Mouse (Mus musculus): ENCODE measurements around the gene Slc22a17. TPM values are rescaled to one million over a fixed set of nuclear protein-coding genes. Genes with fewer than 3 reads are reported as not detected.

Gene Slc22a17
- total RNA-seq, 1 experiment from 2014 or later: 30.7 TPM

DNA sequence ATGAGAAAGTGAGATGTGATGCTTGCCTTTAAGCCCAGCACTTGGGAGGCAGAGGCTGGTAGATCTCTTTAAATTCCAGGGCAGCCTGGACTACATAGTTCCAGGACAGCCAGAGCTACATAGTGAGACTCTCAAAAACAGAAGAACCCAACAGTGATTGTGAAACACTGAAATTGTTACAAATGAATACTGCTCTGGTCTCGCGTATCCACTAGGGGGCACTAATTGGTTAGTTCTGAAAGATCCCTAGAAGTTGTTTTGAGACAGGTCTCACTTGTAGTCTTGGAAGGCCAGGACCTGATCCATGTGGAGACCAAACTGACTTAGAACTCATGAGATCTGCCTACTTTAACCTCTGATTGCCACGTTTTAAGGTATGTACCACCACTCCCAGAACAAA is 12.5 kb downstream of the Slc22a17 start:
- DNase-seq: peak; percentile 74

DNA sequence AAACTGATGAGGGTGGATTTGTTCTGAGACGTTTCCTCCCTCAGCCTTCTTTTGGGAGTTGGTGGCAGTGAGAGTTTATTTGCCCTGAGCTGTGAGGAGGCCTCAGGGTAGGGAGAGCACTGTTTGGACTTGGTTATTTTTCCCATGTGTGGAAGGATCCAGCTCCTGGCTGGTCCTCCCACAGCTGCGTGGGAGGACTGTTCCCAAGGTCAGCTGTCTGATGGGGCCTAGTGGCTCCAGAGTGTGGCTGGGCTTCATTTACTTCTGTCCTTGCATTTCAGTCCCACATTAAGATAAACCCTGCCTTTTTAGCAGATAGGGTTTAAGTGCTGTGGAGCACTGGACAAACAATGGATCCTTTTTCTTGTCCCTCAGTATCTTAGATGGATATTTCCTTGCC is 15.5 kb downstream of the Slc22a17 start:
- DNase-seq: no peak

DNA sequence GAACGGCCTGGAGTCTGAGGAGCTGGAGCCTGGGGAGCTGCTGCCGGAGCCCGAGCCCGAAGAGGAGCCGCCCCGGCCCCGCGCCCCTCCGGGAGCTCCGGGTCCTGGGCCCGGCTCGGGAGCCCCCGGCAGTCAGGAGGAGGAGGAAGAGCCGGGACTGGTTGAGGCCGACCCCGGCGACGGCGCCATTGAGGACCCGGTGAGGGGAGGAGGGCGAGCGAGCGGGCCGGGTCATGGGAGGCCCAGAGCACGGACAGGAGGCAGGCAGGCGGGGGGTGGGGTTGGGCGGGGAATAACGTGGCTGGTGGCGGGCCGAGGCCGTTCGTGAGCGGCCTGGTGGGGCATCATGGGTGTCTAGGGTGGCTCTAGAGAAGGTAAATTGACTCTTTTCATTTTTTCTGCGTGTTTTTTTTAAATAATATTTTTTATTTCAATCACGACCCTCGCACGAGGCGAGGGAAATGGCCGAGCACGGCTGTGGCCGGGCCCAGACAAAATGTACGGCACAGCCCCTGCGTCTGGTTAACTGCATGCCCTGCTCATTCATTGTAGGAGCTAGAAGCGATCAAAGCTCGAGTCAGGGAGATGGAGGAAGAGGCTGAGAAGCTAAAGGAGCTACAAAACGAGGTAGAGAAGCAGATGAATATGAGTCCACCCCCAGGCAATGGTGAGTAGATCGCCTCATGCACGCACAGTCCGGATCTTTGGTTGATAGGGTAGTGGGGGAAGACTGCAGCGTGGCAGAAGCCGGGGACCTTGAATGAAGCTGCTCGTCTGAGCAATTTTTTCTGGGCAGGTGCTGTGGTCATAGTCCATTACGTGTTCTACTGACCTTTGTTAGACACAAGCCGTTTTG is 18.4 kb downstream of the Slc22a17 start:
- DNase-seq: peak; percentile 83

DNA sequence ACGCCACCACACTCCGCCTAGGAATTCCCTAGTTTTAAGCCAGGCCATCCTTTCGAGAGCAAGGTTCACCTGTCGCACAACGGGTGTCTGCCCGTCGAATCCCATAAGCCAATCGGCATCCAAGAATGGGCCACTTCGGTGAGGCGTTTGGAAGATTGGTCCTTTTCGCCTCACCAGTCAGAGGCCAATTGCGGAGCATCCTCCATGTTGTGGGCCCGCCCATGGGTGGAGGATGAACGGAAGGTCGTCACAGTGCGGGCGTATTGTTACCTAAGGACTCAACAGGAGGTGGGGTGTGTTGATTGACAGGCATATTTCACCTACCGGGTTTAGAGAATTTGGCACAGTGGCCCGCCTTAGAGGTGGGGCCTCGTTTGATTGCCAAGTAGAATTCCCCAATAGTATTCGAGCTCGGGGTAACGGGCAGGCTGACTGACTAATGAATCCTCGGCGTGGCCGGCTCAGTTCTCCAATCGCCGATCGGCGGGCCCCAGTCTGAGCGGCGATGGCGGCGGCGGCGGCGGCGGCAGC is 19.2 kb downstream of the Slc22a17 start:
- DNase-seq: peak; percentile 97

DNA sequence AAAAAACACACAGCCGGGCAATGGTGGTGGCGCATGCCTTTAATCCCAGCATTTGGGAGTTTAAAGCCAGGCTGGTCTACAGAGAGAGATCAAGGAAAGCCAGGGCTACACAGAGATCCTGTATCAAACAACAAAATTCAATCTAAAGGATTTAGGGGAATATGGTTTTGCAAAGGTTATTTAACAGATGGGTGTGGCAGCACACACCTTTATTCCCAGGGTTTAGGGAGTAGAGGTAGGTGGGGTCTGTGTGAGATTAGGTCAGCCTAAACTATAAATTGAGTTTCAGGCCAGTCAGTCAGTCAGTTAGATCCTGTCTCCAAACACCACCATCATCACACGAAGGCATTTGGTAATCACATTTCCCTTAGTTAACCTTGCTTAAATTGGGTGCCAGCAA is 20.7 kb downstream of the Slc22a17 start, which contains the start of gene Pabpn1:
TSS of gene Pabpn1 (plus strand) at position 301 of the 400 bp plus-strand sequence.
- DNase-seq: no peak

DNA sequence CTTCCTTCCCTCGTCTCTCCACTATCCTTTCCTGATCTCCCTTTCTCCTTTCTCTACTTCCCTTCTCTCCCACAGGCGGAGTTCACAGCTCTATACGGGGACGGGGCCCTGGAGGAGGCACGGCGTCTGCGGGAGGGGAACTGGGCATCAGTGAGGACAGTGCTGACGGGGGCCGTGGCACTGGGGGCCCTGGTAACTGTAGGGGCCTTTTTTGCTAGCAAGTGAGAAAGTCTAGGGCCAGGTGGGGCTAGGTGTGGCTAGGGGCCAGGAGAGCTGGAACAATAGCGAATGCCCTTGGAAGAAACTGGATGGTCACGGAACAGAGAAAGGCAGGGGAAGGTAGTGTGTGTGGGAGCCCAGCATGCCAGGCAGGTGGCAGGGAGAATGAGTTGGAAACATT is 27.6 kb downstream of the Slc22a17 start:
- DNase-seq: no peak

DNA sequence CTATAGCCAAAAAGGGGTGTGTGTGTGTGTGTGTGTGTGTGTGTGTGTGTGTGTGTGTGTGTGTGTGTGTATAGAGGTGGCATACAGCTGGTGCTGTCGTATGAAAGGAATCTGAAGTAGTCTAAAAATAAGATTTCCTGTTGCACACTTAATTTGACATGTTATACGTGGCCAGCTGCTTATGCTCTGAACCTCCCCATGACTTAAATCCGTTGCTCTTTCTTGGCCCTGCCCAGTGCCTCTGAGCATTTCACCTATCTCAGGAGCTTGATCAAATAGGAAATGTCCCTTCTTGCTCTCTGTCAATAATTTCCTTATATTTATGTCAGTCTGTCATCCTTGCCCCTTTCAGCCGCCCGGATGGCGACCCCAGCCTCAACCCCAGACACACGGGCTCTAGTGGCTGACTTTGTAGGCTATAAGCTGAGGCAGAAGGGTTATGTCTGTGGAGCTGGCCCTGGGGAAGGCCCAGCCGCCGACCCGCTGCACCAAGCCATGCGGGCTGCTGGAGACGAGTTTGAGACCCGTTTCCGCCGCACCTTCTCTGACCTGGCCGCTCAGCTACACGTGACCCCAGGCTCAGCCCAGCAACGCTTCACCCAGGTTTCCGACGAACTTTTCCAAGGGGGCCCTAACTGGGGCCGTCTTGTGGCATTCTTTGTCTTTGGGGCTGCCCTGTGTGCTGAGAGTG is 28.8 kb downstream of the Slc22a17 start:
- DNase-seq: no peak

DNA sequence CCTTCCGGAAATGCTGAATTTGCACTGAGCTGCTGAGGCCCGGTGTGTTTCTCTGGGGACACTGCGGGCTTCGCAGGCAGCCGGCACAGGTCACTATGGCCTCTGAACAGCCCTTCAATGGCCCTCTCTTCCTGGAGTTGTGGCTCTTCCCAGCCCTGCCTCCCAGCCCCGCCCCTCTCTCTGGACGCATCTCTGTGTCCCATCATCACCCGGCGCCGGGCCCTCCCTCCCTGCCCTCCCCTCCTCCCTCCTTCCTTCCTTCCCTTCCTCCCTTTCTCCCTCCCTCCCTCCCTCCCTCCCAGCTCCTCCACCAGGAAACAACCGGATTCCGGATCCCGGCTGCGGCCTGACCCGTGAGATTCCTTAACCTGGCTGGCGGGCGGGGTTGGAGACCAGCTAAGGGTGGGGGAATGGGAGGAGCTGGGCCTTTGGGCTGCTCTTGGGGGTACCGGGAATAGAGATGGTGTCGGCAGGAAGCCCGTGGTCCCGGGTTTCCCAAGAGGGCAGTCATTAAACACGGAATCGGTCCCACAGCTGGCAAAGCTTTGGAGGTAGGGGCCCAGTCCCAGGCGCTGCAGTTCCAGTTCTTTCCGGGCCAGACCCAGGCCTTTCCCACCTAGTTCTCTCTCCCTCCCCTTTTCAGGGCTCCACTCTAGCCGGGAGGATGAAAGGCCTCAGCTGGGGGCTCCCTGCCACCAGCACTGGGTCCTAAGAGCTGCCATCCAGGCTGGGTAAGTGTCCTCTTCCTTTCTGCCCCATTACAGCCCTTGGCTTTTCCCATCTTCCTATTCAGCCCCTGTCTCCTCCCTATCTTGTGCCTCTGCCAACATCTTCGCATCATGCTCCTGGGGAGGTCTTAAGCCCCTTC is 29.5 kb downstream of the Slc22a17 start, which contains the start of the genes Bcl2l2 and Gm20521:
TSS of gene Bcl2l2 (plus strand) at position 224 of the 868 bp plus-strand sequence.
TSS of gene Gm20521 (plus strand) at position 288 of the 868 bp plus-strand sequence.
- DNase-seq: peak; percentile 96

DNA sequence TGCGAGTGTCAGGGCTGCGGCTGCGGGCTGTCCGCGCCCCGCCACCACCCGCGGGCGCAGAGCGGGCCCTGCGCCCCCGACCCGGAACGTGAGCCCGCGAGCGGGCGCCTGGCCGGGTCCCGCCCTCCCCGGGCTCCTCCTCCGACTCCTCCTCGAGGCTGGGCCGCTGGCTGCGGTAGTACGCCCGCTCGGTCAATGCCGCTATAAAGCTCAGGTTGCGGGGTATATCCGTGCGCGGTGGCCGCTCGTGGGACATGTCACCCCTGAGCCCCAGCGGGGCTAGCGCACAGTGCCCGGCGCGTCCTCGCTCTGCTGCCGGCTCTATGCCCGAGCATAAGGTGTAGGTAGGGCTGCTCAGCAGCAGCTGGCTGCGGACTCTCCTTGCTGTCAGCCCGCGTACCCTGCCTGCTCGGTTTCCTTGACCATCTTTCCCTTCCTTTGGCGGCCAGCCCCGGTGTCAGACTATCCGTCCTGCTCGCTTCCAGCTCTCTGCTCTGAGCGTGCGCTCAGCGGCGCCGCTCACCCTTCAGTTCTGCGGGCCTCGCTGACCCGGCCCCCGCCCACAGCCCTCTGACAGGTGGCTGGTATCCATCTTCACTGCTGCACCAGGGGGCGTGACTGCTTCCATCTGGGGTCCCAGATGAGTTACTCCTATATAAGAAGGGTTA is 35.8 kb downstream of the Slc22a17 start, which contains the start of gene Ppp1r3e:
TSS of gene Ppp1r3e (minus strand) at position 503 of the 668 bp plus-strand sequence.
- DNase-seq: peak; percentile 86

DNA sequence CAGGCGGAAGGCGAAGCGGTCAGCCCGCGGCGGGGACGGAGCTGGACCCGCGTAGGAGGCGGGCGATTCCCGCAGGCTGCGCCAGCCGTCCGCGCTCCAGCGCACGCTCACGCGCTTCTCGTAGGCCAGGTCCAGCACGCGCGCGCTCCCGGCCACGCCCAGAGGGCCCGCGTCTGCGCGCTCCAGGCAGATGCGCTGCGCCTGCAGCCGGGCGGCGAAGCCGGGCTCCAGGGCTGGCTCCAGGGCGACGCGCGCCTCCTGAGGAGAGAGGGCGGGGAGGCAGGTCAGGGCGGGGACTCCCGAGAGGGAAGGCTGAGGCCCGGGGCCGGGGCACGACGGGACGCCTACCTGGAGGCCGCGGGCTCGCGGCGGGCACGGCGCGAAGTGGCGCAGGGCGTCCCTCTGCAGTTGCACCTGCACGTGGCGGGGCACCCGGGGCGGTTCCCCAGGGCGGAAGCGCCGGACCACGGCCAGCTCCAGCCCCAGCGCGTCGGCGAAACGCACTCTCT is 36.3 kb downstream of the Slc22a17 start:
- peak; percentile 96 for DNase-seq

DNA sequence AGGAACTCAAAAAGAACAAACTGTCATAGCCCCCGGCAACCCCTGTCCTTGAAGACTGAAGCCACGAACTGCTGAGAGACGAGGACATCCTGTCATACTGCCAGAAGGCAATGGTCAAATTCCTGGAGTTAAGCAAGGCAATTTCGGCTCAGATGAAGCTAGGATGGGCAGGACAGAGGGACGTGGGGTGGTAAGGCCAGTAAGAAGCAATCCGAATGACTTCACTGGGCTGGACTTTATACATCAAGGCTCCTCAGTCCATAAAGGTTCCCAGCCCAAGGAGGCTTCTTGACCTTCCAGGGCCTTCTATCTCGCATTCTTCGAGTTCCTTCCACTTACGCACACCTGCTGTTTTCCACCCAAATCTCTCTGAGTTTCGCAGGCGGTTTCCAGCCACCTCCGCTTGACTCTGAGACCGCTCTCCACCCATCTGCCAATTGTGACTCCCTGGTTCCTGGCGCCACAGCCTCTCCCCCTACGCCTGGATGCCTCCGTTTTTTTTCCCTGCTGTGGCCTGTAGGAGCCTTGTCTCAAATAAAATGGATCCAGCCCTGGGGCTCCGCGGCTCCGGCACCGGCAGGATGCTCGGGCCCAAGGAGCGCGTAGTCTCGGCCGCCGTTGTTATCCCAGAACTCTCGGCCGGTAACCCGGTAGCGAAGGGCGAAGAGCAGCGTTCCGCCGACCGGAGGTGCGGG is 36.9 kb downstream of the Slc22a17 start:
- DNase-seq: peak; percentile 41

DNA sequence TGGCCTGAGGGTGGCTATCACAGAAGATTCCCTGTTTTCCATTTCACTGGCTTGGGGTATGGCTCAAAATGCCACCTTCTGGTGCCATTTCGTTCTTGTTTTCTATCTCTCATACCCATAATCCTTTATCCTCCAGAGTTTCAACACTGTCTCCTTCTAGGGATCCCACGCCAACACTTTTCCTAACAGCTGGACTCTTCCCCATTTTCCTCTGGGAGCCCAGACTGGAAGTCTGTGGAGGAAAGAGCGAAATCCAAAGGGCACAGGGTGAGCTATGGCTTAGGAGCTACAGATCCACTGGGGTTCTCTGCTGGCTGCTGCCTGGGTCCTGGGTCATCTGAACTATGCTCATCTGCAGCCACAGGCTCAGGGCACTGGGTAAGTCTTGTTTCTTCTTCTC is 38.8 kb downstream of the Slc22a17 start:
- no peak for DNase-seq

DNA sequence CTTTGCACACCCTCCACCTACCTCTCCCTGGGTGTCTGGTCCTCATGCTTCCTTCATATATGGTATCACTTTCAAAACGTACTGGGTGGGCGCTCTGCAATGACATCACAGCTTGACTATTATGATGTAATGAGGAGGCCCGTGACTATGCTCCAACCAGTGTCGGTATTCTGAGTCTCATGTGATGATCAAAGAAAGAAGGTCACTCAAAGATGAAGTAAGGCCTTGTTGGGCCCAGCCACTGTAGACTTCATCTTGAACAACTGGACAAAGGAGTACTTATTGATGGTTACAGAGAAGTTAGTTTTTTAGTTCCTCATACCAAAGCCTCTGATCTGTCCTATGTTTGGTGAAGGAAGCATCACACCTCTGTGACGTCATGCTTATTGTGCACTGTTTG is 42.1 kb downstream of the Slc22a17 start, which contains the start of gene Homez:
TSS of gene Homez (minus strand) at position 101 of the 400 bp plus-strand sequence.
- DNase-seq: no peak

DNA sequence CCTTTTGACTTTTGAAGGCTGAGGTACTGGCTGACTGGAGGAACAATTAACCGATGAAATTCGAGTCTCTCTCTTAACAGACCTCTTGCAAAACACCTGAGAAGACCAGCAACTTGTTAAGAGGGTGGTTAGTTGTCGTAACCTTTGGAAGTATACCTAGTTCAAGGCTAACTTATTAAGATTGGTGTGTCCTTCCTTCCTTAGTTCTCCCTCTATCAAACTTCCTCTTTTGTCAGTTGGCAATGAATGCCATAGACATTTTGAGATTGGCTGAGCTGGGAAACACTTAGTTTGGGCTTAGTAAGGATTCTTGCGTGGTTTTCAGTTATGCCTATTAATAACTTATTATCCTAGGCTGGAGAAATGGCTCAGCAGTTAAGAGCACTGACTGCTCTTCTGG is 44.9 kb downstream of the Slc22a17 start:
- DNase-seq: no peak

DNA sequence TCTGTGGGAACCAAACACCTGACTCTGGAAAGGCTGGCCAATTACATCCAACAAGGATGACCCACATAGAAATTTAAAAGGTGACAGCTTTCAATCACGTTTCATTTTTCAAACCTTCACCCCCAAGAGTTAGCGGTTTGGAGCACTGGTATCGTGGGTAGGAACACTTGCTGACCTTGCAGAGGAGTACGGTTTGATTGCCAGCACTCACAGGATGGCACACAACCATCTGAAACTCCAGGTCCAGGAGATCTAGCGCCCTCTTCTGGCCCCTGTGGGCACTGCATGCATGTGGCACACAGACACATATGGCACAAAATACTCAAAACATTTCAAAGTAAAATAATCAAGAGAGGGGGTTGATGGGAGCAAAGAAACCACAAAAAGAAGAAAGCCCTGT is 46.0 kb downstream of the Slc22a17 start:
- peak; percentile 52 for DNase-seq

DNA sequence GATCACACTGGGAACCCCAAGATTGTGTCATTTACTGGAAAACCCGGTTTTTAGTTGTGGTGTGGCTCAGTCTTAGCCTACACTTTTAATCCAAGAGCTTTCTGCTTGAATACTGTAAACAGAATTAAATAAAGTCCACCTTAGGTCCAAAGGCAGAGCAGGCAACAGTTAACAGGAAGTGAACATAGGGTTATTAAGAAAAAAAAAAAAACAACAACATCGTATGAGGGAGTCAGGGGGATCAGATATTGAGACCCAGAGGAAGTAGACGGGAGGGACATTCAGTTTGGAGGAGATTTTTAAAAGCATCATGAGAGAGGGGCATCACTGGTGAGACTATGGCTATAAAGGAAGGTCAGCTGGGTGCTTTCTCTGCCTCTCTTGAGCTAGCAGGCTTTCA is 46.7 kb downstream of the Slc22a17 start:
- DNase-seq: no peak

DNA sequence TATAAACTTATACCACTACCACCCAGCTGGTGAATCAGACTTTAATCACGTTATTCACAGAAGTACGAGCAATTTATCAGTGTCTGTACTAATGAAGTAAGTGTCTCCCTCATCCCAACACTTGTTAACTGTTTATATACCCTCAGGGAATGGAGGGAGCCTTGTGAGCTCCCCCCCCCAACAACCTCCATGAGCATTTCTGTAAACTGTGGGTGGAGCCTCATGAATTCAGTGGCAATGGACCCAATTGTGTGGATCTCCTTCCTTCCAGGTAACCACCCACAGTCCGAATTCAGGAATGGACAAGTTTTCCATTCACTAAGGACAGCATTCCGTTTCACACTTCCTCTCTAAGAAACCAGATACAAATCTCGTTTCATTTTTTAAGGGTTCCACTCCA is 47.3 kb downstream of the Slc22a17 start:
- no peak for DNase-seq

DNA sequence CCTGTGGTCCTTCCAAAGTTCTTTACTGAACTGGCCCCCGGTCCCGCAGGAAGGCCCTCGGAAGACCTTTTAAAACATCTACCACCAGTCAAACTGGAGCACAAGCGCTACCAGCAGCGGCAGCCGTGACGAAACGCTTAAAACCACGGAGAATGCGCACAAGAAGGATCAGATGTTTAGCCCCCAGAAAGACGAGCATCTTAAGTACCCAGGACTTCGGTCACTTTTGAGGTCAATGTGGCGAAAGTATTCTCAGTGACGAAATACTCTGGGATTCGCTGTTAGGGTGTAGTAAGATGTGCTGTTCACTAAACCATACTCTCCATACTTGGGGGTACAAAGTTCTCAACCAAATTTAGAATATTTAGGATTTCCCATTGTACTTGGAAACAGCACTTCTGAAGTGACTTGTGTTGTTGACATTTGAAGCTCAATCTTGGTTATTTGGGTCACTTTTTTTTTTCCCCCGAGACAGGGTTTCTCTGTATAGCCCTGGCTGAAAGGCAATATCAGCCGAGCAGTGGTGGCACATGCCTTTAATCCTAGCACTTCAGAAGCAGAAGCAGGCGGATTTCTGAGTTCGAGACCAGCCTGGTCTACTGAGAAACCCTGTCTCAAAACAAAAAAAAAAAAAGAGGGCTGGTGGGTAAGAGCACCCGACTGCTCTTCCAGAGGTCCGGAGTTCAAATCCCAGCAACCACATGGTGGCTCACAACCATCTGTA is 48.5 kb downstream of the Slc22a17 start:
- DNase-seq: no peak

DNA sequence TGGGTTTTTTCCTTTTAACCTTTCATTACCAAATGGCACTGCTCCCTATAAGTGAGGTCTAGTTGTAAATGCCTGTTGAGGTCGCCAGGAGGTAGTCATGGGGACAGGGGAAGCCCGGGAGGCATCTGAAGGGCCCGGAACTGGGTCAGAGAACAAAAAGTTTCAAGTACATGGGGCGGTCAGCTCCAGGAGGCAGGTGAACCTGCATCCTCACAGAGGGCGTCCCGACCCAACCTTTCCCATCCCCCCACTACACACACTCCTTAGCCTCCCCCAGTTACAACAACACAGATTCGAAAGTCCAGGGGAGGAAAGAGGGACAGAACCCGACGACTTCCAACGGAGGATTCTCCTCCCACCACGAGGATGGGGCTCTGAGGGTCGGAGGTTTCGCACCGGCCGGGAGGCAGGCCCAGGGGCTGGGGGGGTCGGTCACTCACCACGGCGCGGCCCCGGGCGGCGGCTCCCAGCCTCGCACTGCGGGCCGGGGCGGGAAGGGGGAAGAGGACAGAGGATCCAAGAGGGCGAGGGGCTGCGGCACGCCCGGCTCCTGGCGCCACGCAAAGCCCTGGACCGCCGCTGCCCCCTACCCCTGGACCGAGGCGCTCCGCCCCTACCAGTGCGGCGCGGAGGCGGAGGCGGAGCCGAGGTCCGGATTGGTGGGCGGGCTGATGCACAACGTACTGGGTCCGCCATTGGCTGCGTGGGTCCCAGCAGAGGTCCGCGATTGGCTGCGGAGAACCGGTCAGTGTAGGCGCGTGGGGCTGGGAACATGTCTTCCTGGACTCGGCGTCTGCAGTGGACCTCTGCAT is 49.2 kb downstream of the Slc22a17 start:
- peak; percentile 96 for DNase-seq
